Mouse (Mus musculus) left cerebral cortex, adult 8-10 months (tissue): ENCODE results near the gene Mast1. TPM values are rescaled to one million over a fixed set of nuclear protein-coding genes. Genes with fewer than 3 reads are reported as not detected.
"Not testable (repeated sequence)": the region's sequence is repeated elsewhere in the genome, so short reads cannot be mapped to it uniquely, and the experiment has no call there.

Experiments
- DNase-seq, 2 experiments: peaks; one replicate each; pipeline ENCODE4 v3.0.0; 2022; ENCODE audit warnings: low spot score in 2 of 2
- total RNA-seq, 4 experiments: library from RNA; stranded (reverse); gene quantifications; 2 replicates each; pipeline ENCODE4 v1.2.4; 2022

The Mast1 gene
- total RNA-seq, 4 experiments from 2014 or later = 69.1 to 76.7 (median 74.1) TPM

- DNase-seq = no peak
Observed at GRCm38 (mm10) chr8:84910551-84910950, 26.6 kb downstream of the Mast1 start.

- DNase-seq = no peak
Observed at GRCm38 (mm10) chr8:84909949-84910348, 27.2 kb downstream of the Mast1 start.

- no peak for DNase-seq
Observed at GRCm38 (mm10) chr8:84909162-84909767, 27.9 kb downstream of the Mast1 start.

GRCm38 (mm10) chr8:84908421-84909161 lies 28.6 kb downstream of the Mast1 start, which contains the start of gene Dnase2a:
Gene Dnase2a, plus strand, starts transcription at chr8:84908560.
- peak; percentile 53 to 85 for DNase-seq

- DNase-seq = not testable (repeated sequence)
Observed at GRCm38 (mm10) chr8:84907979-84908378, 29.2 kb downstream of the Mast1 start.

- no peak for DNase-seq
Observed at GRCm38 (mm10) chr8:84907493-84907892, 29.7 kb downstream of the Mast1 start.

GRCm38 (mm10) chr8:84907037-84907436 lies 30.1 kb downstream of the Mast1 start:
- no peak for DNase-seq

- DNase-seq = no peak
Observed at GRCm38 (mm10) chr8:84904351-84904750, 32.8 kb downstream of the Mast1 start.

- peak; percentile 84 to 89 for DNase-seq
Observed at GRCm38 (mm10) chr8:84902920-84903661, 34.1 kb downstream of the Mast1 start.

- DNase-seq = no peak
Observed at GRCm38 (mm10) chr8:84902367-84902919, 34.7 kb downstream of the Mast1 start.

- no peak for DNase-seq
Observed at GRCm38 (mm10) chr8:84901752-84902151, 35.4 kb downstream of the Mast1 start, which contains the start of gene Klf1. Gene Klf1, plus strand, starts transcription at chr8:84901928.

- no peak for DNase-seq
Observed at GRCm38 (mm10) chr8:84901071-84901470, 36.1 kb downstream of the Mast1 start.

- no peak for DNase-seq
Observed at GRCm38 (mm10) chr8:84895963-84896362, 41.2 kb downstream of the Mast1 start.

GRCm38 (mm10) chr8:84893709-84894134 lies 43.4 kb downstream of the Mast1 start, which contains the start of gene Gcdh:
Gene Gcdh, minus strand, starts transcription at chr8:84893921.
- peak; percentile 81 to 94 for DNase-seq

- DNase-seq = no peak
Observed at GRCm38 (mm10) chr8:84892993-84893708, 44.0 kb downstream of the Mast1 start.

GRCm38 (mm10) chr8:84889141-84889540 lies 48.0 kb downstream of the Mast1 start:
- DNase-seq = no peak

- DNase-seq = no peak
Observed at GRCm38 (mm10) chr8:84888280-84888679, 48.9 kb downstream of the Mast1 start.

- DNase-seq = no peak
Observed at GRCm38 (mm10) chr8:84884728-84885127, 52.4 kb downstream of the Mast1 start.

GRCm38 (mm10) chr8:84878915-84879314 lies 58.2 kb downstream of the Mast1 start:
- no peak for DNase-seq

GRCm38 (mm10) chr8:84877297-84878035 lies 59.7 kb downstream of the Mast1 start:
- no peak for DNase-seq
